Mouse (Mus musculus) MEL (cell line): ENCODE results near the gene Eef2k. TPM values are rescaled to one million over a fixed set of nuclear protein-coding genes. Genes with fewer than 3 reads are reported as not detected.

Source experiments
- DNase-seq: peaks from one replicate; pipeline ENCODE4 v3.0.0; 2011; ENCODE audit warnings: low read depth, low spot score
- H3K27ac ChIP-seq: 2 replicates; pipeline ENCODE4 v1.5.1; 2012; ENCODE audit warnings: low read depth, mild to moderate bottlenecking, control low read depth, low read length, moderate library complexity; ENCODE audit not compliant: control insufficient read depth
- H3K27me3 ChIP-seq, 2 experiments: fragments of 150-350 bp in 1 of 2; sonication (generic) in 1 of 2; 2 replicates each; pipeline ENCODE4 v1.6.1; 2012; ENCODE audit warnings: low read length in 2 of 2, mild to moderate bottlenecking in 2 of 2, improper control_type of control experiment in 1 of 2, moderate library complexity in 1 of 2; ENCODE audit not compliant: insufficient read depth in 2 of 2, control insufficient read depth in 1 of 2
- H3K36me3 ChIP-seq, 2 experiments: 2 replicates each; pipeline ENCODE4 v1.6.1; 2012 to 2014; ENCODE audit warnings: low read length in 2 of 2, improper control_type of control experiment in 1 of 2, inconsistent platforms in 1 of 2, mild to moderate bottlenecking in 1 of 2; ENCODE audit not compliant: insufficient read depth in 2 of 2, control insufficient read depth in 1 of 2
- H3K4me1 ChIP-seq, 2 experiments: fragments of 150-350 bp in 1 of 2; sonication (generic) in 1 of 2; 2 replicates each; pipeline ENCODE4 v1.6.1; 2012; ENCODE audit warnings: low read length in 2 of 2, improper control_type of control experiment in 1 of 2, mild to moderate bottlenecking in 1 of 2; ENCODE audit not compliant: insufficient read depth in 2 of 2, control insufficient read depth in 1 of 2
- H3K4me3 ChIP-seq, 2 experiments: fragments of 150-350 bp in 1 of 2; sonication (generic) in 1 of 2; 2 replicates each; pipeline ENCODE4 v1.5.1; 2012; ENCODE audit warnings: low read depth in 2 of 2, low read length in 2 of 2, mild to moderate bottlenecking in 2 of 2, moderate library complexity in 2 of 2, control low read depth in 1 of 2, improper control_type of control experiment in 1 of 2; ENCODE audit not compliant: control insufficient read depth in 1 of 2, insufficient read depth in 1 of 2
- H3K79me2 ChIP-seq: 2 replicates; pipeline ENCODE4 v1.6.1; 2012; ENCODE audit warnings: mild to moderate bottlenecking, low read length, moderate library complexity; ENCODE audit not compliant: control insufficient read depth, poor library complexity, insufficient read depth
- H3K9ac ChIP-seq: 2 replicates; pipeline ENCODE4 v1.6.1; 2012; ENCODE audit warnings: low read depth, mild to moderate bottlenecking, control low read depth, low read length, moderate library complexity; ENCODE audit not compliant: control insufficient read depth, poor library complexity, severe bottlenecking
- H3K9me3 ChIP-seq: fragments of 150-350 bp; sonication (generic); replicated peaks from 2 replicates; pipeline ENCODE4 v1.6.1; 2012; ENCODE audit warnings: mild to moderate bottlenecking, low read length, improper control_type of control experiment, moderate library complexity; ENCODE audit not compliant: insufficient read depth
- BHLHE40 ChIP-seq: IDR thresholded peaks from 2 replicates; pipeline ENCODE4 v1.6.1; 2012; ENCODE audit warnings: low read depth, mild to moderate bottlenecking, inconsistent platforms, low read length, improper control_type of control experiment, borderline replicate concordance
- CHD2 ChIP-seq: IDR thresholded peaks from 2 replicates; pipeline ENCODE4 v1.6.1; 2011; ENCODE audit warnings: low read length, improper control_type of control experiment
- CTCF ChIP-seq, 3 experiments: IDR thresholded peaks in 2 of 3; conservative IDR thresholded peaks in 1 of 3; 2 replicates each; pipeline ENCODE4 v1.5.1; 2011 to 2012; ENCODE audit warnings: low read length in 3 of 3, low read depth in 2 of 3, mild to moderate bottlenecking in 2 of 3, improper control_type of control experiment in 1 of 3, inconsistent platforms in 1 of 3, mixed read lengths in 1 of 3, moderate library complexity in 1 of 3; ENCODE audit not compliant: control insufficient read depth in 1 of 3, insufficient read depth in 1 of 3, poor library complexity in 1 of 3, severe bottlenecking in 1 of 3
- ETS1 ChIP-seq: IDR thresholded peaks from 2 replicates; pipeline ENCODE4 v1.6.1; 2012; ENCODE audit warnings: low read depth, mild to moderate bottlenecking, inconsistent platforms, low read length, improper control_type of control experiment, moderate library complexity
- GABPA ChIP-seq: IDR thresholded peaks from 2 replicates; pipeline ENCODE4 v1.6.1; 2012; ENCODE audit warnings: low read depth, mild to moderate bottlenecking, inconsistent platforms, low read length, improper control_type of control experiment, moderate library complexity
- GATA1 ChIP-seq: IDR thresholded peaks from 2 replicates; pipeline ENCODE4 v1.6.1; 2011; ENCODE audit warnings: low read depth, low read length, improper control_type of control experiment
- JUND ChIP-seq: IDR thresholded peaks from 2 replicates; pipeline ENCODE4 v1.6.1; 2011; ENCODE audit warnings: low read depth, mild to moderate bottlenecking, improper control_type of control experiment, low read length
- MAX ChIP-seq: IDR thresholded peaks from 2 replicates; pipeline ENCODE4 v1.6.1; 2011; ENCODE audit warnings: low read length, improper control_type of control experiment
- MEF2A ChIP-seq: IDR thresholded peaks from 2 replicates; pipeline ENCODE4 v1.6.1; 2014; ENCODE audit warnings: low read depth, mild to moderate bottlenecking, inconsistent platforms, low read length, improper control_type of control experiment; ENCODE audit not compliant: poor library complexity, insufficient replicate concordance, severe bottlenecking; ENCODE audit errors: extremely low read depth
- MYC ChIP-seq: IDR thresholded peaks from 2 replicates; pipeline ENCODE4 v1.6.1; 2011; ENCODE audit warnings: low read depth, mild to moderate bottlenecking, low read length, improper control_type of control experiment, moderate library complexity
- NELFE ChIP-seq: IDR thresholded peaks from 2 replicates; pipeline ENCODE4 v1.6.1; 2011; ENCODE audit warnings: low read depth, low read length, improper control_type of control experiment
- POLR2AphosphoS5 ChIP-seq: IDR thresholded peaks from 2 replicates; pipeline ENCODE4 v1.6.1; 2012; ENCODE audit warnings: low read depth, borderline replicate concordance, mild to moderate bottlenecking, inconsistent platforms, low read length, moderate library complexity, mixed read lengths
- SIN3A ChIP-seq: IDR thresholded peaks from 2 replicates; pipeline ENCODE4 v1.6.1; 2012; ENCODE audit warnings: low read length, improper control_type of control experiment, inconsistent platforms
- SMC3 ChIP-seq: IDR thresholded peaks from 2 replicates; pipeline ENCODE4 v1.6.1; 2011; ENCODE audit warnings: low read depth, low read length, improper control_type of control experiment
- TAL1 ChIP-seq: IDR thresholded peaks from 2 replicates; pipeline ENCODE4 v1.6.1; 2012; ENCODE audit warnings: mild to moderate bottlenecking, inconsistent platforms, low read length, moderate library complexity, mixed read lengths
- USF2 ChIP-seq, 2 experiments: IDR thresholded peaks; 2 replicates each; pipeline ENCODE4 v1.6.1; 2011 to 2012; ENCODE audit warnings: improper control_type of control experiment in 2 of 2, low read length in 2 of 2, borderline replicate concordance in 1 of 2, inconsistent platforms in 1 of 2, low read depth in 1 of 2, mild to moderate bottlenecking in 1 of 2; ENCODE audit not compliant: insufficient read depth in 1 of 2
- ZC3H11A ChIP-seq: IDR thresholded peaks from 2 replicates; pipeline ENCODE4 v1.6.1; 2012; ENCODE audit warnings: low read depth, mild to moderate bottlenecking, inconsistent platforms, low read length, improper control_type of control experiment
- ZKSCAN1 ChIP-seq: IDR thresholded peaks from 2 replicates; pipeline ENCODE4 v1.6.1; 2012; ENCODE audit warnings: low read depth, mild to moderate bottlenecking, inconsistent platforms, low read length, improper control_type of control experiment, moderate library complexity
- ZMIZ1 ChIP-seq: IDR thresholded peaks from 2 replicates; pipeline ENCODE4 v1.6.1; 2012; ENCODE audit warnings: low read depth, mild to moderate bottlenecking, inconsistent platforms, low read length, improper control_type of control experiment, moderate library complexity
- ZNF384 ChIP-seq: IDR thresholded peaks from 2 replicates; pipeline ENCODE4 v1.6.1; 2012; ENCODE audit warnings: low read depth, mild to moderate bottlenecking, inconsistent platforms, low read length, improper control_type of control experiment
- polyA plus RNA-seq, 2 experiments: library from polyadenylated mRNA; stranded (reverse) in 1 of 2; unstranded in 1 of 2; fragments of >175 nt in 1 of 2; fragments of >200 nt in 1 of 2; gene quantifications; 2 replicates each; pipeline versions ENCODE4 v1.2.1 to v1.2.4; 2012; ENCODE audit warnings: low replicate concordance in 2 of 2, low read depth in 1 of 2; ENCODE audit not compliant: insufficient read length in 2 of 2, insufficient read depth in 1 of 2, missing spikeins in 1 of 2
- total RNA-seq: library from RNA; depleted of rRNA; stranded (reverse); fragments of 300-350 nt; gene quantifications from 2 replicates; pipeline ENCODE4 v1.2.3, GENCODE M21; 2012

Gene Eef2k
- total and polyA plus RNA-seq, 3 experiments: 56.2 to 69.2 TPM; not detected in 1

- H3K36me3 ChIP-seq: peaks cover 0 to 23% of the 10 kb centered on the region in 2 experiments; a peak in 2 of 4 replicates
- no peaks in the 10 kb centered on the region for H3K9me3 ChIP-seq
- H3K27ac ChIP-seq: no peak overlapping the region
- no peak overlapping the region for H3K4me3 ChIP-seq
- no peak for DNase-seq
- no peaks in the 10 kb centered on the region for H3K27me3 ChIP-seq
- TF ChIP-seq SIN3A: no peak
- no peak for TF ChIP-seq ZMIZ1
- no peak for TF ChIP-seq POLR2AphosphoS5
- no peak for TF ChIP-seq ETS1
- TF ChIP-seq CHD2: no peak
- TF ChIP-seq ZNF384: no peak
- no peak for TF ChIP-seq ZKSCAN1
- TF ChIP-seq ZC3H11A: no peak
- no peak for TF ChIP-seq MAX
- no peak for TF ChIP-seq TAL1
- TF ChIP-seq CTCF (IDR thresholded peaks at IDR 0.05 in 2 of 3, conservative IDR thresholded peaks at IDR 0.05 in 1 of 3; ENCODE audit: control insufficient read depth in 1 of 3, insufficient read depth in 1 of 3, low read depth in 2 of 3, low read length in 3 of 3, poor library complexity in 1 of 3, severe bottlenecking in 1 of 3): no peak
- no peak for TF ChIP-seq GABPA
- TF ChIP-seq JUND: no peak
- no peak for TF ChIP-seq NELFE
- TF ChIP-seq MEF2A: no peak
- no peak for TF ChIP-seq GATA1
- no peak for TF ChIP-seq BHLHE40
- TF ChIP-seq USF2 (IDR thresholded peaks at IDR 0.05; ENCODE audit: borderline replicate concordance in 1 of 2, insufficient read depth in 1 of 2, low read depth in 1 of 2, low read length in 2 of 2): no peak
- TF ChIP-seq MYC: no peak
- TF ChIP-seq, all 39 proteins: peak for 0
- Histone ChIP-seq H3K79me2 (no peaks in the 10 kb centered on the region), H3K4me1 (no peaks in the 10 kb centered on the region), H3K9ac (no peak overlapping the region)
Observed at GRCm38 (mm10) chr7:120940343-120940742, 97.7 kb downstream of the Eef2k start.

GRCm38 (mm10) chr7:120941214-120941613 is 98.6 kb downstream of the Eef2k start:
- H3K27me3 ChIP-seq: no peaks in the 10 kb centered on the region
- H3K79me2 ChIP-seq: no peaks in the 10 kb centered on the region
- DNase-seq: no peak
- no peak overlapping the region for H3K4me3 ChIP-seq
- H3K27ac ChIP-seq: no peak overlapping the region
- H3K9me3 ChIP-seq: no peaks in the 10 kb centered on the region
- H3K9ac ChIP-seq: no peak overlapping the region
- H3K36me3 ChIP-seq: peaks cover 0 to 21% of the 10 kb centered on the region in 2 experiments; a peak in 2 of 4 replicates
- TF ChIP-seq SMC3: no peak
- H3K4me1 ChIP-seq: no peaks in the 10 kb centered on the region
